Mouse (Mus musculus): ENCODE measurements around the gene Etl4.
"Not testable (repeated sequence)": the region's sequence is repeated elsewhere in the genome, so short reads cannot be mapped to it uniquely, and the experiment has no call there.

Gene Etl4

DNA sequence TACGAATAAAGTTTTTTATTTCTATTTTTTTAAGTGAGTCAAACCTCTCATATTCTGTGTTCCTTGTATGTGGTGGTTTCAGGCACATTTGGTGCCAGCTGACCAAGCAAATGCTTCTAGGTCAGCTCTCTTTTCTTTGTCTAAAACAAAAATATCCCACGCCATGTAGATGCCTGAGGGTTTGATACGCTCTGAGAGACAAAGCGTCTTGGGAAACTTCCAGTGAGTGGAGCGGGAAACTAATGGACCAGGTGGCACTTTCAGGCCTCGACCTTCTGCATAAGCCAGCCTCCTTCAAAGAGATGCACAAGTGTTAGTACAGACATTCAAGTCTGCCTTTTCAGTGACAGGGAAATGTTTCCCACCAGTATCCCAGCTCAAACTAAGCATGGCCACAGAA, 426.6 kb downstream of the Etl4 start:
- no peak for DNase-seq

DNA sequence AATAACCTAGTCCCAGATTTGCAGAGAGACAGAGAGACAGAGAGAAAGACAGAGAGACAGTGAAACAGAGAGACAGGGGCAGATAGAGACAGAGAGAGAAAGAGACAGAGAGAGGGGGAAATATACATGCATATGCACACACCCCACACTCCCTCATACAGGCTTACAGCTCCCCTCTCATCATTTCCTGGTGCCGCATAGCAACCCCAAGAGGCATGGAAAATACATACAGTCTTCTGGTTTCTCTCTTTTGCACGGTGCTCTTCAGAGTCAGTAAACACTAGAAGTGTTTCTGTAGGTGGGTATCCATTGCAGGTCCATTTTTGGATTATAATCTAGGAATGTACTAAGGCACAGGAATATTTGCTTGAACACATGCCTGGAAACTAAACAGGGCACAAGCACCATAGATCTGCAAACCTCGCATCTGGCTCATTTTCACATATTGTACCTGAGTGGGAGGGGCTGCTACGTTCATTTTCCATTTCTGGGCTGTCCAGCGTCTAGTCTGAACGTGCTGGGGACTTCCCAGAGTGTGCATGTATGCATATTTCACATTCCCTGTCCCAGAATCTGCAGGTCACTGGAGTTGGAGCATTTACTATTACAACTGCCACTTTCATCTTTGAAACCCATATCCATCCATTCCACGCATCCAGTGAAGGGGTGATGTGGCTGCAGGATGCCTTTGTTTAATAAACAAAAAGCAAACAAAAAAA, 429.6 kb downstream of the Etl4 start:
- DNase-seq = no peak

DNA sequence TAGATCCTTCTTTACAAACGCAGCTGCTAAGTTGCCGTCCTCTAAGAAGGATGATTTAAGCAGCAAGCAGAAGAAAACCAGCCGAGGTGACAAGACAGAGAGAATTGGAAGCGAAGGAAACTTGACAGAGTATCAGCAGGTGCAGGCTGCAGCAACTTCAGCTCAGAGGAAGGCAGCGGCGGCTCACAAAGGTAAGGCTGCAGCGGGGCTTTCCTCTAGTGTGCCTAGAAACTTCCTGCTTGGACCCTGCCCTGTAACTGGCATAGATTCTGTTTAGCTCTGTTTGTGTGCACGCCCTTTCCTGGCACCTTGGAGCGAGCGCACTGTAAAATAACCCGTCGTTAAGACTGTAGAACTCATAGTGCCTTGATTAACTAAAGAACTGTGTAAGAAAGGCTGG, 430.3 kb downstream of the Etl4 start:
- no peak for DNase-seq

DNA sequence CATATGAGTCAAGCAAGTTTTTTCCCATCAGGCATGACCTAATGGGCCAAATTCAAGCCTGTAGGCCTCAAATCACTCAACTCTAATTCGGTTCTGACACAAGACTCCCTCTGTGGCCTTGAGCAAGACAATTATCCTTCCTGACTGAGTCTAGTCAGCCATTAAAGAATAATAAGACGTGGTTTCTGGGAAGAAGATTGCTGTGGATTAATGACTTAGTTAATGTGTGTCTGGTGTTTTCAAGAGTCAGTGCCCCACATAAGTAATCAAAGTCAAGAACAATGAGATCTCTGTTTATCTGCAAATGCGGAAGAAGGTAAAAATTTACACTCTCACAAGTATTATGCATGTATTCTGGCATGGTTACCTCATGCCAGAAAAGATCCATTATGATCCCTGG, 437.3 kb downstream of the Etl4 start:
- no peak for DNase-seq

DNA sequence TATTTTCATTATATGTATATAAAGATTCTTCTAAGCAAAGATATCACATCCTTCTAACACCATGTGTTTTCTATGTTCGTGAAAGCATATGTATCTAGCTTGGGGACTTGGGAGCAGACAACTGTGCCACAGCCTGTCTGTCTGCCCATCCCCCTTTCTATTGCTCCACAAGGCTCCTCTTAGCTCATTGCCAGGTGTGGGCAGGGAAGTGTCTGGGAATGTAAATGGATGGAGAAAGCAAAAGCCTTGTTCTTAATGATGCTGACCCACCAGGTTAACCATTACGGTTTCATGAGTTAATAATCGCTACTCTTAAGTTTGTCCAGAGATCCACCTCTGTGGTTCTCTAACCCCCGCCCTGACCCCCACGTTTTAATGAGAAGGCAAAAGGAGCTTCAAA, 439.7 kb downstream of the Etl4 start:
- DNase-seq = no peak

DNA sequence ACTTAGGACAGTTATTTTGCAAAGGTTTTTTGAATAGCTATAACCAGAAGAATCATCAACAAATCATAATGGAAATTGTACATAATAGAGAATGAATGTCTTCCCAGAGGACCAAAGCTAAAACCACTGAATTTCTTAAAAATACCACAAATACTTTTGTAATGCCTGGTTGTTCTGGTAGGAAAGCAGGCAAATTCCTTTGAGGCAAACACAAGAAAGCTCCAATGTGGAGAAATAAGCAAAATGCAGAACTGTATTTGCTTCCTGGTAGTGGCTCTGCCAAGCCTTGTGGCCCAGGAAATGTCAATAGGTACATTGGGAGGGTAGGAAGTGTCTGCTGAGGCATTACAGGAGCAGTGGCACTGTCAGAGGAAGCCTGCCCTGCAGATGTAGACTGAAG, 443.2 kb downstream of the Etl4 start:
- DNase-seq = no peak

DNA sequence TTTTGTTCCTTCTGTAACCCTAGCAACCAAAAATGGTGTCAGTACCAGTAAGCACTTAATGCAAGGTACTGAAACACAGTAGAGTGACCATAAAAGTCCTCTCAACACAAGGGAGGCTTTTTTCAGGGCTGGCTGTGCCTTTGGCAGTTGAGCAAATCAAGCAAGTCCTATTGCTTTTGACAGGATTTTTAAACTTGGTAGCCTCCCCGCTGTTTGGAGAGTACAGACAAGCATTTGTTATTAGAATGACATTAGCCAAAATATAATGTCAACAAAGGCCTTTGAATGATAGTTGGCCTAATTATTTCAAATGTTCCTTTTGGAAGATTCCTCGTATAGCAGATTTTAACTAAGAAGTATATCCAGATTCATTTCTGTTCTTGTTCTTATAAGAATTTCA, 467.4 kb downstream of the Etl4 start:
- no peak for DNase-seq

DNA sequence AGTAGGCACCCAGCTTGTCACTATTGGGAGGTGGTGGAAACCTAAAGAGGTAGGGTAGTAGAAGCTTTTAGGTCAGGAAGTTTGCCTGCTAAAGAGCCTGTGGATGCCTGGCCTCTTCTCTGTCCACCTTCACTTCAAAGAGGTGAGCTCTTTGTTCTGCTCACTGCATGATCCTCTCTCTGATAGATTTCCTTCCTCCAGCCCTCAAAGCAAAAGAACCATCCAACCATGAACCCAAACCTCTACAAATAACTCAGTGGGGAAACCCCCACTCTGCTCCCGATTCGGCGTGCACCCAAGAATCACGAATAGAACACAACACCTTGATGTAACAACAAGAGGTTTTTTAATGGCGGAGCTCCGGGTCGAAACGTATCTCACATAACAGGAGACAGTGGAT, 471.3 kb downstream of the Etl4 start:
- DNase-seq = not testable (repeated sequence)

DNA sequence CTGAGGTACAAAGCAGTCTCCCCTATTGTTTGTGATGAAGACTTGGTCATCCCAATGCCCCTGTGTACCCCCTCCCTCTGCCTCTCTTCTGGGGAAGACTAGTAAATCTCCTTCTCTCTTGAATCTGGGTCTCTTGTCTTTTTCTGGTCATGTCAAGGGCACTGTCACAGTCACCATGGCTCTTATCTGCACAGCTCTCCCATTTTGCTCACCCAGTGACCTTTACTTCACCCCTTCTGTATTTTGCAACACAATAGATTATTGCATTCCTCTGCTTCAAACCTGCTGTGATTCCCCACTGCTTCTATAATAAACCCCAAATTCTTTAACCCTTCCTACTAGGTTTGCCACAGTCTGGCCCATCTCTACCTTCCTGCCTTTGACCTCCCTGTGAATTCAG, 484.5 kb downstream of the Etl4 start:
- DNase-seq = no peak

DNA sequence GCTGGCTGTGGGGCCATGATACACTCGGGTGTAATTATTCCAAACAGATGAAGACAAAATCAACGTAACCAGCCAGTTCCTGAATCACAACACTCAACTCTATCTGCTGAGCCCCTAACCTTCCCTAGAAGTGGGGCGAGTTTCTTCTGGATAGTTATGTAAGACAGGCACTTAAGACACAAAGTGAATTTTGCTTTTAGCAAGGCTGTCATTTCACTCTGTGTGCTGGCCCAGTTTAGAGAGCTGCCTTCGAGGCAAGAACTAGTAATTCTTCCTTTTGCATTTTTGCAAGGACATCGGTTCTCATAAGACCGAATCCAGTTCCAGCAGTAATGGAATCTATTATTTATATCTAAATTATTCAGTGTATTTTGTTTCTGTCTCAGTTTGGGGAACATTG, 487.4 kb downstream of the Etl4 start:
- DNase-seq = no peak

DNA sequence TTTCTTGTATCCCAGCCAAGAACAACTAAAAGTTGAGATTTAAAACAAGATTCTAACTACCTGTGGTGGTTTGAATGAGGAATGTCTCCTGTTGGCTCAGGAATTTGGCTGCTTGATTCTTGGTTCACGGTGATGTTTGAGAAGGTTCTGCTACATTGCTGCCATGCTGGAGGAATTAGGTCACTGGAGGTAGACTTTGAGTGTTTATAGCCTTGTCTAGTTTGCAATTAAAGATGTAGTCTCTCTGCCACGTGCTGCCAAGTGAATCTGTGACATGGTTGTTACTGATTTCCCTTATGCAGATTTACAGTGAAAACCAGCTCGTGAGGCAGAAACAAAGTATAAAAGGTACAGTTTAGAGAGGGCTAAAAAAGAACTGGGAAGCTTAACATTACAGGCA, 491.0 kb downstream of the Etl4 start:
- no peak for DNase-seq

DNA sequence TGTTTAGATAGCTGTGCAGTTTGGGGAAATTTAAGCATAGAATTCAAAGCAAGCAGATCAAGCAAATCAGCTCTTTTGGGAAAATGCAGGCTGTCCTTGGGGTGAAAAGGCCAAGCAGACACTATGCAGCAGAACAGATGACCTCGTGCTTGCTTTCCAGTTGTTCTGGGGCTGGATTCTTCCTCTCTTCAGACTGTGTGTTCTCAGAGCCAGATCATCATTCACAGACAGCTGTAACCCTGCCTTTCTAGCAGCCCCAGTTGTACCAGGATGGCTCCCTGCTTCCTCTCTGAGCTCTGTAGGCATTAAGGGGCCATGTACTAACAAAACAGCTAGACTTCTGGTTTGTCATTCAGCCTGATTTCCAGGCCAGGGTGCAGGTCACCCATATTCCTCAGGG, 494.8 kb downstream of the Etl4 start:
- no peak for DNase-seq

DNA sequence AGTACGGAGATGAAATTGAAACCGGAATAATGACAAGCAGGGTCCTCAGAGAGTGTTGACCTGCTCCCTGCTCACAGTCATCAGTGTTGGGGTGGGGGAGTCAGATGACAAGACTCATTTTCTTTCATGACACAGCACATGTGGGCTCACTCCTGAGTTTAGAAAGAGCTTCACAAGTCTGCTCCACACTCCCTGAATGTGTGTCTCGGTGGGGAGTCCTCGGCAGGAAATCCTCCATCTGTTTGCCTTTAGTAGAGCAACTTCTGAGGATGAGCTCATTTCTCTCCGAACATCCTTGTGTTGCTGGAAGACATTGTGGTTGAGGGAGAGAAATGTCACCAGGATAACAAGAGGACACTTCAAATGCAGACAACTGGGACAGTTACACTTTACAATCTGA, 497.5 kb downstream of the Etl4 start:
- DNase-seq = no peak

DNA sequence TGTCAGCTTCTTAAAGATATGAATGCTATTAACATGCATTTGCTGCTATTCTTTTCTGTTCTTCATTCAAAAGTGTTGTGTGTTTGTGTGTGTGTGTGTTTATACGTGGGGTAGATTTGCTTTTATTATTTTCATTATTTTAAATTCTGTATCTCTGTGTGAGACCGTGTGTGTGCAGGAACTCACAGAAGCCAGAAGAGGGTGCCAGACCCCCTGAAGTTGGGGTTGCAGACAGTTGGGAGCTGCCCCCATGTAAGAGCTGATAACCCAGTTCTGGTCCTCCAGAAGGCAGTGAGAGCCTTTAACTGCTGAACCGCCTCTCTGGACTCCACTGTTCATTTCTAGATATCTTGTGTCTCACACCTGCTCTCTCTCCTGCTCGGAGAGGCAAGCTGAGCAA, 505.3 kb downstream of the Etl4 start:
- DNase-seq = no peak

DNA sequence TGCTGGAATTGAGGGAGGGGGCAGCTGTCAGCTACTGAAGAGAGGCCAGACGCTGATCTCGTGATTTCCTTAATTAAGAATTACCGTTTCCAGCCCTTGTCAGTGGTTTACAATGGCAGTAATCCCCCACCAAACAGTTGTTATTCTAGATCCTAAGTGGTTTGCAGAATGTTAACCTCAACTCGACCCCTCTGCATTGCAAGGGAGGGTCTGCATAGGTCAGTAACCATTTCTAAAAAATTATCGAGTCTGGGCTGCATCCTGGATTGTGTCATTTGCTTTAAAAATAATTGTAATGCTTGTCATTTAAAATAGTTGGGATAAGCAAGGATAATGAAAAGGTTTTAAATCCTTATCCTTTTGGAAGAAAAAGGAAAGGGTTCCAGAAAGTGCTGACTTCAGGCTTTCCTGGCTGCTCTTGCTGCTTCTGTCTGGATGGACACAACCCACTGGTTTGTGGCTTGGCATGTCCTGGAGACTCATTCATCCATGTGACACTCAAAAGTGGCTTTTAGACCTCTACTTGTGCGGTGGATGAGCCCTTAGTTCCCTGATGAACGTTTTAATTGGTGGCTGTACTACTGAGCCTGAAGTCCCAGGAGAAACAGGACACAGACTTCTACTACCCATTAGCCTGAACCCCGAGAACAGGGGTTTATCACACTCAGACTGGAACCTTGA, 507.5 kb downstream of the Etl4 start:
- DNase-seq = no peak

DNA sequence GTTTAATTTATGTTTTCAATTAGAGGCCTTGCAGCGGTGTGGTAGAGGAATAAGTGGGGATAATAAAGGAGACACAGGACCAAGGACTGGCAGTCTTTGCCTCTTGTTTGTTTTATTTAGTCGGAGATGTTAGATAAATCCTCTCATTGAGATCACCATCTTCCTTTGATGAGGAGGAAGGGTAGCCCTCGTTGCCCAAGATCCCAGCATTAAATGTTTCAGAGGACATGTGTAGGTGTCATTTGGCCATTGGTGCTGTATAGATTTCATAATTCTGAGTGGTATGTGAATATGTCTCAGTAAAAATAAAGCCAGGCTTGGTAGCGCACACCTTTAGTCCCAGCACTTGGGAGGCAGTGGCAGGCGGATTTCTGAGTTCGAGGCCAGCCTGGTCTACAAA, 508.4 kb downstream of the Etl4 start:
- no peak for DNase-seq

DNA sequence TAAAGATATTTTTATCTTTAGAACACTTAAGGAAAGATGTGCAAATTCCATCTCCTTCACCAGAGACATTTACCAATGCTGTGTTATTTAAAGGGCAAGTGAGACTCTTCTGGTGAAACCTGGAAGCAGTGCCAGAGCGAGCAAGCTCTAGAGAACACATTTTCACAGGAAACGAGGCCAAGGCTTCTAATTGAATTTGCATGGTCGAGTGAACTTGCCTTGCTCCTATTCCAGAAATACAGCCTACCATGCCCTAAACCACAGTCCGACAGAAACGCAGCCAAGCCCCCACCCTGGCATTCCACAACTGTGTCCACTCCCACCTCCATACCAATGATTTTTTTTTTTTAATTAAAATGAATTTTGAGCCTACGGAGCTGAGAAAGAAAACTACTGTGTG, 510.4 kb downstream of the Etl4 start:
- DNase-seq = no peak

DNA sequence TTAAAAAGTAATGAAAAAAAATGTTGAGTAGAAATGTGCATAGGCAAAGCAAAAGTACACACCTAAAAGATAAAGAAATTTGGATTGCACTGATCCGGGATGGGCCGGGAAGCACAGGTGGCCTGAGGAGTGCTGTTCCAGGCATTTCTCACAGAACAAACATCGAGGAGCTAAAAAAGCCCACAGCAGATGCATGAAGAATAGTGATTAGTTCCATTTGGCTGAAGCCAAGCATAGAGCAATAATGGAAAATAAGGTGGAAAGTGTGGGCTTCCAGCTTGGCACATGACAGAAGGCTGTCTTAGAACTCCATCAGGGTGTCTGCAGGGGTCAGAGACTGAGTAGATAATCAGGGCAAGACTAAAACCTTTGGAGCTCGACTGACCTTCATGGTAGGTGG, 512.7 kb downstream of the Etl4 start:
- no peak for DNase-seq

DNA sequence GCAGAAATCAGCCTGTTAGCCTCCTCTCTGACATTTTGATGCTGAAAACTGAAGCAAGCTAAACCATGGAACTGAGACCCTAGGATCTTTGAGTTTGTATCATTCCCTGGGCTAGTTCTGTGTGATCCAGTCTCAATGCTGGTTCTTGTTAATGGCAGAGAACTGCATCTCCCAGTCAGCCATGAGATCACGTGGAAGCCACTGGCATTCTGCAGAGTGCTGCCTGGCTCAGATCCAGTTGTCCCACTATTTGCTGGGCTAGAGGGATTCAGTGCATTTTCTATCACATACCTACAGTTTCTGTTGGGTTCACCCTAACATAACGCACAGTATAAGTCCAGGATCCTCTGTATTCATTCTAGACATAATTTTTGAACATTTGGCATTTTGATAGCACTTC, 524.1 kb downstream of the Etl4 start:
- DNase-seq = no peak

DNA sequence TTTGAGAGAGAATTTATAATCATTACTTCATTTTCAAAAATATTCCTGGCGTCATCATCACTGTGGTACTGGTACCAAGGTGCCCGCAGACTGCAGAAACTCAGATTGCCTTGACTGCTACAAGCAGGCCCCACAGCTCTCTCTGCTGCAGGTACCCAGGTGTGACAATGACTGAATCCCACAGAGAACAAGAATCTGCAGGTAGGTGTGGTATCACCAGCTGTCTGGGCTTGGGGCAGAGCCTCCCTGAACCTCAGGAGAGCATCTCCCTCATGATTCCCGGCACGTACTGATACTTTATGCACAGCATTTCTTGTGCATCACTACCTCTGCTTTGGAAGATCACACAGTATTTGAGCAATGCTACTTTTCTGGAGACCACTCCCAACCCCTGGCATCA, 526.0 kb downstream of the Etl4 start:
- no peak for DNase-seq

DNA sequence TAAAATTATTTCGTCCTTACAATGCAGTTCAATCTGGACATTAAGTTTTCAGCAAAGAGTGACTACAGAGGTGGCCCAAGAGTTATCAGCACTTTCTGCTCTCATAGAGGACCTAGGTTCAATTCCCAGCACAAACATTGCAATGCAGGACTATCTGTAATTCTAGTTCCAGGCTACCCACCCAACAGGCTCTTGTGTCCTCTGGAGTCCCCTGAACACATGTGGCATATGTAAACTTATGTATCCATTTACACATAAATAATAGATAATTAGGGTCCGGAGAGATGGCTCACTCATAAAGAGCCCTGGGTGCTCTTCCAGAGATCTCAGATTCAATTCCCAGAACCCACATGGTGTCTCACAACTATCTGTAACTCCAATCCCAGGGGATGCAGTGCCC, 533.2 kb downstream of the Etl4 start:
- DNase-seq = no peak

DNA sequence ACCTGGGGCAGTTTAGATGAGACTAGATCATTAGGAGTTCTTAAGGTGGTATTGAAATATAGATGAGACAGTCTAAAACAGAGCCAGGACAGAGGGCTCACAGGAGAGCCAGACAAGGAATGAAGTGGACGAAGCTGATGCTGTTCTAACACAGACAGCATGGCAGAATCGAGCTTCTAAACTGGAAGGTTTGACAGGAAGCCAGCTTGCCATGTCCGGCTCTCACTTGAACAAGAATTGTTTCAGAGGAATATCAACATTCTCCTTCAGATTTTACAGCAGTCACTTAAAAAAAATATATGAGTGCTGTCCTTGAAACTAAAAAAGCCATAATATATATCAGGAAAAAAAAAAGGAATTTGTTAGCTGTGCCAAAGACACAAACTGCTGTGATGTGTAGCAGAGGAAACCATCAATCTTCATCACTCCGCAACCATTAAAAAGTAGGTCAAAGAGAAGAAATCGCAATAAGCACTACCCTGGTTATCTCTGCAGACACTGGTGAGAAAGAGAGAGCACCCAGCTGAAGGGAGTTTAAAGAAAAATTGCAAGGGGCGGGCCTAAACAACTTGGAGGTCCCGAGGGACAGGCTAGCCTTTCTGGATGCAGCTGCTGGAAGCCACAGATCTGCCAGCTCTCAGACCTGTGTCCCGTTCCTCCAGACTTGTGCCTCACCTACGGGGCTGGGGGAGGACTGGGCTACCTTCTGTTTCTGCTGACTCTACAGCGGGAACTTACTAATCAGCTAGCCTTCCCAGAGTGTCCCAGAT, 534.3 kb downstream of the Etl4 start:
- no peak for DNase-seq

DNA sequence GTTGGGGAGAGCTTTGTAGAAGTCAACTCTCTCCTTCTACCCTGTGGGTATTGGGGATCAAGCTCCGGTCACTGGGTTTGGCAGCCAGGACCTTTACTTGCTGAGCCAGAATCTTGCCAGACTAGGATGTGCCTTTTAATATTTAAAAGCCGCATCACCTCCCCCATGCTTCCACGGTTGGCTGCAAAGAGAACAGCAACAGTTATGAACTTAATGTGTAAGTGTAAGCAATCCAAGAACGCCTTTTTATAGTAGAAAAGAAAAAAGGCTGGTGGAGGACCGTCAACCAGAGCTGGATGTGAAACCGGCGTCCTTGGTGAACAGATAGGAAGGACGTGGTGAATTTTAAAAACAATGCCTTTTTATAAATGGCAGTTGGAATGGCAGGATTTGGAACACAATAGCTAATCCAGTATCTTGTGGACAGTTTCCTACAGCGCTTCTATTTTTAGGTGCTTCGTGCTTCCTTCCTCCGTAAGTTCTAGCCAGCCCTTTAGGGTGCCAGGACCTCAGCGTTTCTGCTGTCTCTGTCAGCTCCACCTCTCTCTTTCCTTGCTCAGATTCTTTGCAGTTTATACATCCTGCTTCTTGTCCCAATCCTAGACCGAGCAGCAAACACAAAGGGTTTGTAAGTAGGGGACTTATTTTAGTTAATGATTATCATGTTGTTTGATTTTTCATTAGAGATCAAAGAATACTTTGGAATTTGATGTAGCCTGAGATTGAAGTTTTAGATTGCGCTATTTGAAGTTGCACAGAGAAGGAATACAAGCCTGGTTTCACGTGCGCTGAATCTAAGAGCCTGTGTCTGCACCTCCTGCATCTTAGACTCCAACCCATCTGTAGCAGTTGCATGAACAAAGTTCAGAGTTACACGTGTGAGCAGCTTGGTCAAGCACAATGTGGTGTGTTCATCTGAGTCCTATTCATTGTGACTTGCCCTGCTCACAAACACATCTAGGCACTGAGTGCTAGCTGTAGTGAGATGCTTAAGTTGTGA, 535.9 kb downstream of the Etl4 start:
- DNase-seq = no peak
